Mouse (Mus musculus): ENCODE data around the gene 4930568D16Rik.

DNA sequence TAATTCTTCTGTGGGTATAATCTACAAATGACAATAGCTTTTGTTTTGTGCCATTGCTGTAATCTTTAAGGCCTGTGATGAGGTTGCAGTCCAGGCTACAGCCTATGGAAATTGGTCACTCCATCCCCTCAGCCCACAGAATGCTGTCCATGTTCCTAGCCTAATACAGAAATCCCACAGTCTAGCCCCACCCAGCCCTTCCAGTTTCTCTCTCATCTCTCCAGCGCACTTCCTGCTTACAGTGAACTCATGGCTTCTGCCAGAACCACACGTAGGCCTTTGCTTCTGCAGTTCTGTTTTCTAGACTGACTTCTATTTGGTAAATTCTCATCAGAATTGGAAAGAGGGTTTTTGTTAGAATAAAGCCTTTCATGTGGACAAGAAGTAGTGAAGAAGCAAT is 21.5 kb downstream of the 4930568D16Rik start:
- TF ChIP-seq CTCF (IDR thresholded peaks at IDR 0.05; ENCODE audit: borderline replicate concordance, insufficient read depth, low read depth, low read length) (no peak), POLR2A (IDR thresholded peaks at IDR 0.05; ENCODE audit: borderline replicate concordance, insufficient read depth, low read length) (no peak)
